Mouse (Mus musculus): ENCODE measurements around the gene Rcvrn. TPM values are rescaled to one million over a fixed set of nuclear protein-coding genes. Genes with fewer than 3 reads are reported as not detected.
A peak's percentile ranks its signal among the peaks of the same experiment; 100 is the strongest.

Gene Rcvrn
- polyA plus RNA-seq, 1 experiment: not detected

DNA sequence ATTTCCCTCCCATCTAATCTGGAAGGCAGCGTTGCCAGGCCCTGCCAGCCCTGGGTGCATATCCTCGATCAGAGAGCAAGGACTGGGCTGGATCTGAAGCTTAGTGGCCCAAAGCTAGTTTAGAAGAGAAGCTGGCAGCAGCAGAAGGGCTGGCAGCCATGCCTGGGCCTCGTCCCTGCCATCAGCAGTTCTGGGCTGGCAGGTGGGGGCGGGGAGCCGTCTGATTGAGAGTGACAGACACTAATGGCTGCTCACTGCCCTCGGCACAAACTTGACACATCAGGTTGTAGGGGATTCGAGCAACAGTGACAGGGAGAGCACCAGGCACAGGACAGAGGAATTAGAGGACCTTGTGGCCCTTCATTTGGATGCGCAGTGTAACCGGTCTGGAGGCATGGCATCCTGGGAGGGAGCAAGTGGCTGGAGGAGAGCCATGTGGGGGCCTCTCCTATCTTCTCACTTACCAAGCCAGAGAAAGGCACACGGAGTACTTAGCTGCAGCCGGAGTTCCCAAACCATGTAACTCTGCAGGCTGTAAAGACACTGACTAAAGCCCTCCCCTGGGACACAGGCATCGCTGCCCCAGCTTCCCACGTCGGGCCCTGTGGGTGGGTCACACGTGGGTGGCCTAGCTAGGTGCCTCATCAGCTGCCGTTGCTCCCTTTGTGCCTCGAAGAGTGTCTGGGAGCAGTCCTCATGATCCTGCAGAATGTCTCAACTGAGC lies 39.7 kb upstream of the Rcvrn start:
- H3K9me3 ChIP-seq: no peaks in the 10 kb centered on the region
- no peaks in the 10 kb centered on the region for H3K36me3 ChIP-seq (replicated peaks; ENCODE audit: low read length)
- peaks cover 85% of the 10 kb centered on the region for H3K27me3 ChIP-seq (replicated peaks)
- no peak overlapping the region for H3K4me3 ChIP-seq (replicated peaks)
- peaks cover 12% of the 10 kb centered on the region; the same call in 1 of the 2 replicates for H3K4me1 ChIP-seq
- TF ChIP-seq FLI1 (IDR thresholded peaks at IDR 0.05; ENCODE audit: low read length) (no peak), GATA1 (IDR thresholded peaks at IDR 0.05; ENCODE audit: borderline replicate concordance, low read length) (no peak)

DNA sequence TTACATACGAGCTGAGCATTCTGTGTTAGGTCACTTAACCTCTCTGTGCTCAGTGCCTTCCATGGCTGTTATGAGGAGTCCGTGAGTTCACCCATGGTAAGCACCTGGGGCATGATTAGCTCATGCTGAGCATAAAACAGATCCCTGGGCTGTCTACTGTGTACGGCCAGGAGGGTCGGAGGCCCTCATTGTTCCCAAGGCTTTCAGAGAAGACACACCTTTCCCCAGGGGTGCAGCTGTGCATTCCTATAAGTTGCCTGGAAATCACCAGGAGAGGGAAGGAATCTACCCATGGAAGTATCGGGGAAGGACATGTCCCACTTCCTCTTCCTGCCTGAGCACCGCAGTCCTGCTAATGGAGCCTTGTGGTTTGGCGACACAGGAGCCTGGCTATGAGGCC lies 38.8 kb upstream of the Rcvrn start:
- Histone ChIP-seq H3K9me3 (no peaks in the 10 kb centered on the region), H3K4me3 (replicated peaks) (no peak overlapping the region), H3K27me3 (replicated peaks) (peaks cover 84% of the 10 kb centered on the region), H3K36me3 (replicated peaks; ENCODE audit: low read length) (no peaks in the 10 kb centered on the region), H3K4me1 (peaks cover 12% of the 10 kb centered on the region; the same call in 1 of the 2 replicates)
- TF ChIP-seq FLI1 (IDR thresholded peaks at IDR 0.05; ENCODE audit: low read length): no peak
- TF ChIP-seq GATA1 (IDR thresholded peaks at IDR 0.05; ENCODE audit: borderline replicate concordance, low read length): no peak

DNA sequence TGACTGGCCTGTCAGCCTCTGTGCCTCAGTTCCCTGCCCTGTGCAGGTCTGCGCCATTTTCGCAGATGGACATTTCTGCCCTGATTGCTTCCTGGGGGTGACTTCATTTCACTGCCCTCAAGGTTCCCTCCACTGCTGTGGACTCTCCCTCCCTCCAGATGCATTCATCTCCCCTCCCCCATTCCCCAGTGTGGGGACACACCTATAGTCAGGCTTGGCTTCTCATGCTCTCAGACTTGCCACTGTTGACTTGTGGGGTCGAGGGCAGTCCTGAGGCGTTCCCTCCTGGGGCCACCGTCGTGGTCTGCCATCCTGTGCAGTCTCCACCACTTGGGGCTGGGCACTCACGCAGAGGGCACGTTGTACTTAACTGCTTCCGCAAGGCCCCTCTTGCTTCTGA lies 38.3 kb upstream of the Rcvrn start:
- TF ChIP-seq GATA1 (IDR thresholded peaks at IDR 0.05; ENCODE audit: borderline replicate concordance, low read length): no peak
- no peak for TF ChIP-seq FLI1 (IDR thresholded peaks at IDR 0.05; ENCODE audit: low read length)
- no peaks in the 10 kb centered on the region for H3K36me3 ChIP-seq (replicated peaks; ENCODE audit: low read length)
- H3K27me3 ChIP-seq (replicated peaks): peaks cover 84% of the 10 kb centered on the region
- no peak overlapping the region for H3K4me3 ChIP-seq (replicated peaks)
- H3K9me3 ChIP-seq: no peaks in the 10 kb centered on the region
- H3K4me1 ChIP-seq: peaks cover 12% of the 10 kb centered on the region; the same call in 1 of the 2 replicates

DNA sequence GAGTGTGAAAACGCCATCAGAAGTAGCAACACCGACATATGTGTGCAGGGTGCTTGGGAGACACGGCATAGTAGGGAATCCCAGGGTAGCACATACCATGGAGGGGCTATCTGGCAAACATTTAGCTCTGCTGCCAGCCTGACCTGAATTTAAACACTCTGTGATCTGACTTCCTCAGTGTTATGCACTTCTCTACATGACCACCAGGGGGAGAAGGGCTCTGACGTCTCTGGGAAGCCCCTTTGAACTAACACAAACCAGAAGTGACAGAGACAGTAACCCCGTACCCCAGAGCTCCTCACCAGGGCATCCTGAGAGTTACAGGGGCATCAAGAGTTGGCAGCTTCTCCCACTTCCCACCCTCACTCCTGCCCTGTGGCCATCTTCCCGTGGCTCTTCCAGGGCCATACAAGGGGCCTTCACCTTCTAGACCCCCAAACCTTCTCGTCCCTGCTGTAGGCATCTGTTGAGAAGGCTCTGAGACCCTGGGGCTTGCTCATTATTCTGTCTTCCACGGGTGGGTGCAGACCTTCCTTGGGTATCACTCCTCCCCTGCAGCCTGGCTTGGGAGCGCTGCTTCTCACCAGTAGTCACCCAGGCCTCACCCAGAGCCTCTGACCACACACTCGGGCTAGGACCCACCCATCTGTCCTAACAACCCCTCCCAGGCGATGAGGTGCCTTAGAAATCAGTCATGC lies 37.3 kb upstream of the Rcvrn start:
- H3K27me3 ChIP-seq (replicated peaks): peaks cover 83% of the 10 kb centered on the region
- H3K4me1 ChIP-seq: peaks cover 12% of the 10 kb centered on the region; the same call in 1 of the 2 replicates
- H3K36me3 ChIP-seq (replicated peaks; ENCODE audit: low read length): no peaks in the 10 kb centered on the region
- no peak overlapping the region for H3K4me3 ChIP-seq (replicated peaks)
- no peaks in the 10 kb centered on the region for H3K9me3 ChIP-seq
- TF ChIP-seq FLI1 (IDR thresholded peaks at IDR 0.05; ENCODE audit: low read length): no peak
- no peak for TF ChIP-seq GATA1 (IDR thresholded peaks at IDR 0.05; ENCODE audit: borderline replicate concordance, low read length)

DNA sequence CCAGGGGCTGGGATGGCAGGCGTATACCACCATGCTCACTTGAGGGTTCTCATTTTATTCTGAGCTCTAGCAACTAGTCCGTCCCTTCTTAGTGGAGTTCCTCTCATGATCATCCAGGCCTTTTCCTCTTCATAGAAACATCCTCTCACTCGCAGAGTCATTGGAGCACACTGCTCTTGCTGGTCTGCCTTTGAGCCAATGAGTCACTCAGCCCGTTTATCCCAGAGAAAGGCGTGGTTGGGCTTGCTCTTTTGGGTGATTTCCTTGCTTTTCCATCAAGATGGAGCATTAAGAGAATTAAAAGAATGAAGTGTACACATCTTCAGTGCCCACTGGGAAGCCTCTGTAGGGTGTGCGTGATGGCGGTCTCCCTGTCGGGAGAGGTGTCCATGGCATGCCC lies 33.7 kb upstream of the Rcvrn start:
- no peak for TF ChIP-seq GATA1 (IDR thresholded peaks at IDR 0.05; ENCODE audit: borderline replicate concordance, low read length)
- TF ChIP-seq FLI1 (IDR thresholded peaks at IDR 0.05; ENCODE audit: low read length): no peak
- H3K4me3 ChIP-seq (replicated peaks): no peak overlapping the region
- H3K4me1 ChIP-seq: peaks cover 11% of the 10 kb centered on the region; the same call in 1 of the 2 replicates
- H3K27me3 ChIP-seq (replicated peaks): peaks cover 80% of the 10 kb centered on the region
- no peaks in the 10 kb centered on the region for H3K9me3 ChIP-seq
- H3K36me3 ChIP-seq (replicated peaks; ENCODE audit: low read length): no peaks in the 10 kb centered on the region

DNA sequence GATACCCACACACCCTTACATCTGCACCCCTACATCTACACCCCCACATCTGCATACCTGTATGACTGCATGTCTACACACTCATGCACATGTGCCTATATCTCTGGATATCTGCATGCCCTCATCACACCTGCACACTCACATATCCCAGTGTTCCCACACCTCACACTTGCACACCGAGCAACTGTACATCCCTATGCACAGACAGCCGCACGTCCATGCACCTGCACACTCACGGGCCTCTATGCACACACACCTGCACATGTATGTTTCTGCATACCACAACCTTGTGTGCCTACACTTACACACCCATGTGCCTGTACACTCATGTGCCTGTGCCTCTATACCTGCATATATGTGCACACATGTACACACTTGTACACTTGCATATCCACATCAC lies 31.7 kb upstream of the Rcvrn start:
- TF ChIP-seq GATA1 (IDR thresholded peaks at IDR 0.05; ENCODE audit: borderline replicate concordance, low read length): no peak
- no peak for TF ChIP-seq FLI1 (IDR thresholded peaks at IDR 0.05; ENCODE audit: low read length)
- H3K9me3 ChIP-seq: no peaks in the 10 kb centered on the region
- no peaks in the 10 kb centered on the region for H3K36me3 ChIP-seq (replicated peaks; ENCODE audit: low read length)

DNA sequence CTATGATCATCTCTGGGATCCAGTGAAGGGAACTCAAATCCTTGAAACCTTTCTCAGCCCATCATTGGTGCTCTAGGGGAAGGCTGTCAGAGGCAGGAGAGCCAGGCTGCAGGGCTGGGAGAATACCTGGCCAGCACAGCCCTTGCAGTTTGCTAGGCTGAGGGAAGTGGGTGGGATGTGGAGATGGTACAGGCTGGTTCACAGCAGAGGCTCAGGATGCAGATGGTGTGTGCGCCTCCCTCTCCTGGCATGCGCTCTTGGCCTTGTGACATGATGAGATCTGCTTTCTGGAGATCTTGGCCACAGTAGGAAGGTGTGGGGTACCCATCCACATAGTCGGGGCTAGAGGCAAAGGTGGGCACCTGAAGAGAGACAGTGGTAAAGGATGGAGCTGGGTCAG lies 30.9 kb upstream of the Rcvrn start:
- no peak for TF ChIP-seq FLI1 (IDR thresholded peaks at IDR 0.05; ENCODE audit: low read length)
- TF ChIP-seq GATA1 (IDR thresholded peaks at IDR 0.05; ENCODE audit: borderline replicate concordance, low read length): no peak
- H3K4me1 ChIP-seq: no peaks in the 10 kb centered on the region
- no peaks in the 10 kb centered on the region for H3K36me3 ChIP-seq (replicated peaks; ENCODE audit: low read length)
- peaks cover 72% of the 10 kb centered on the region for H3K27me3 ChIP-seq (replicated peaks)
- H3K4me3 ChIP-seq (replicated peaks): peak overlapping the region; percentile 34
- H3K9me3 ChIP-seq: no peaks in the 10 kb centered on the region

More for the DNA sequence above, 31.7 kb upstream of the Rcvrn start:
- H3K27me3 ChIP-seq (replicated peaks): peaks cover 76% of the 10 kb centered on the region
- no peaks in the 10 kb centered on the region for H3K4me1 ChIP-seq
- H3K4me3 ChIP-seq (replicated peaks): peak overlapping the region; percentile 59

DNA sequence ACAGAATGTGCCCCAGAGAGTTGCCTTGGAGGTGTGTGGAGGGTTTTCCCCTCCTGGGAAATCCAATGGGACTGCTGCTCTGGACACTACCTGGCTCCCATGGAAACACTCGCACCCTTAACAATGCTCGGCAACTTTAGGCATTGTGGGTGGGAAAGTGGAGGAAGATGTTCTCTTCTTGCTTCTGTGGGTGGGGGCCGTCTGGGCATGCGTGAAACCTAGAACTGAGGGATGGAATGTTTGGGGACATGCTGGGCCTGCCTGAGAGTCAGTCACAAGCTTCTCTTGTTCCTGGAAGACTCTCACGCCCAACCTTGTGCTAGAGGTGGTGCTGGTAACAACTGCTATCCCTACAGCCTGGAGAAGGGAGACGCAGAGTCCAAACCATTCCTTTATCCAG lies 30.2 kb upstream of the Rcvrn start:
- Histone ChIP-seq H3K4me3 (replicated peaks) (no peak overlapping the region), H3K4me1 (no peaks in the 10 kb centered on the region), H3K9me3 (no peaks in the 10 kb centered on the region), H3K27me3 (replicated peaks) (peaks cover 71% of the 10 kb centered on the region), H3K36me3 (replicated peaks; ENCODE audit: low read length) (no peaks in the 10 kb centered on the region)
- TF ChIP-seq GATA1 (IDR thresholded peaks at IDR 0.05; ENCODE audit: borderline replicate concordance, low read length) (no peak), FLI1 (IDR thresholded peaks at IDR 0.05; ENCODE audit: low read length) (no peak)

DNA sequence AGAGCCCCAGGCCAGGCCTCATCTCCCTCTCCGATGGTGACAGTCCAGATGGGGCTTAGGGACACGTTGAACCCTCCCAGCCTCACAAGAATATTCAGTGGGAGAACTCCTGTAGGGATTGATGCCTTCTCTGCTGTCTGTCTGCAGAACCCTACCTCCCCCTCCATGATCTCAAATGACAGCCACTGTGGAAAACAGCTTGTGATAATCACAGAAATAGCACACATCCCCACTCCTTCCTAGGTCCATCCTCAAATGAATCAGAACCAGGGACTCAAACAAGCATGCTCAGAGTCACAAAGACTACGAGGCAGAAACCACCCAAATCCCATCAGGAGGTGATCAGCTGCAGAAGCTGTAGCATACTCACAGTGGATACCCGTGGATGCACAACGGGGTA lies 29.0 kb upstream of the Rcvrn start:
- TF ChIP-seq FLI1 (IDR thresholded peaks at IDR 0.05; ENCODE audit: low read length) (no peak), GATA1 (IDR thresholded peaks at IDR 0.05; ENCODE audit: borderline replicate concordance, low read length) (no peak)

More for the DNA sequence above, 29.0 kb upstream of the Rcvrn start:
- Histone ChIP-seq H3K4me1 (no peaks in the 10 kb centered on the region), H3K4me3 (replicated peaks) (no peak overlapping the region), H3K36me3 (replicated peaks; ENCODE audit: low read length) (no peaks in the 10 kb centered on the region), H3K27me3 (replicated peaks) (peaks cover 74% of the 10 kb centered on the region), H3K9me3 (no peaks in the 10 kb centered on the region)

All from megakaryocyte, embryonic 14.5 days (primary cell).